Mouse (Mus musculus): ENCODE data around the gene Plekhg2. TPM values are rescaled to one million over a fixed set of nuclear protein-coding genes. Genes with fewer than 3 reads are reported as not detected.

Gene Plekhg2
- polyA plus RNA-seq, 1 experiment from 2014 or later, result 43.1 TPM

- Histone ChIP-seq H3K4me3 (peak within 1 kb of the TSS; percentile 96), H3K36me3 (ENCODE audit: poor library complexity, severe bottlenecking) (peaks cover 65% of the 10 kb centered on the region), H3K9me3 (replicated peaks) (no peaks in the 10 kb centered on the region), H3K27me3 (no peaks in the 10 kb centered on the region), H3K27ac (peak within 1 kb of the TSS; percentile 66; the same call in 1 of the 2 replicates), H3K4me2 (peak within 1 kb of the TSS; percentile 92), H3K4me1 (peaks cover 30% of the 10 kb centered on the region), H3K9ac (peak within 1 kb of the TSS; percentile 93)
- peak; percentile 98 for ATAC-seq
- under 1% methylated on average over 45 of the region's 45 CpGs for WGBS
These were observed 60.4 kb downstream of the Plekhg2 start, which contains the start of gene Timm50 for GRCm38 (mm10) chr7:28311926-28312543. Timm50 (minus strand) TSS chr7:28312072.

- Histone ChIP-seq H3K4me3 (peak overlapping the region; percentile 96), H3K27ac (peak overlapping the region; percentile 66; the same call in 1 of the 2 replicates), H3K4me2 (peak overlapping the region; percentile 92), H3K9ac (peak overlapping the region; percentile 93), H3K36me3 (ENCODE audit: poor library complexity, severe bottlenecking) (peaks cover 65% of the 10 kb centered on the region), H3K9me3 (replicated peaks) (no peaks in the 10 kb centered on the region), H3K4me1 (peaks cover 30% of the 10 kb centered on the region), H3K27me3 (no peaks in the 10 kb centered on the region)
- ATAC-seq, result peak; percentile 71
- 7% methylated on average over 32 of the region's 35 CpGs for WGBS
These were observed 61.1 kb downstream of the Plekhg2 start for GRCm38 (mm10) chr7:28311151-28311925.

GRCm38 (mm10) chr7:28309737-28310136, 62.7 kb downstream of the Plekhg2 start:
- Histone ChIP-seq H3K9ac (no peak overlapping the region), H3K4me3 (no peak overlapping the region), H3K4me2 (peak overlapping the region; percentile 92; the same call in 1 of the 2 replicates), H3K36me3 (ENCODE audit: poor library complexity, severe bottlenecking) (peaks cover 65% of the 10 kb centered on the region), H3K27me3 (no peaks in the 10 kb centered on the region), H3K27ac (peak overlapping the region; percentile 8; the same call in 1 of the 2 replicates), H3K9me3 (replicated peaks) (no peaks in the 10 kb centered on the region), H3K4me1 (peaks cover 30% of the 10 kb centered on the region)
- 74% methylated on average over 9 of the region's 9 CpGs for WGBS
- ATAC-seq, result no peak

Other genes with a start within 250 kb of the Plekhg2 start
- 0.10 and 0.14 TPM in 2 replicates for gene 9530053A07Rik, start 243.1 kb downstream of the Plekhg2 start, polyA plus RNA-seq (2015; fragmentation: Nextera tagmentation; extraction: Ambion mirVana)
- 114 and 132 TPM in 2 replicates for gene Fbl, start 202.9 kb downstream of the Plekhg2 start, polyA plus RNA-seq (2015; fragmentation: Nextera tagmentation; extraction: Ambion mirVana)
- 14.0 and 14.3 TPM in 2 replicates for gene Dyrk1b, start 193.1 kb downstream of the Plekhg2 start, polyA plus RNA-seq (2015; fragmentation: Nextera tagmentation; extraction: Ambion mirVana)
- 3.3 TPM in 2 replicates for gene Eid2, start 104.7 kb downstream of the Plekhg2 start, polyA plus RNA-seq (2015; fragmentation: Nextera tagmentation; extraction: Ambion mirVana)
- 30.3 and 31.4 TPM in 2 replicates for gene Eid2b, start 94.9 kb downstream of the Plekhg2 start, polyA plus RNA-seq (2015; fragmentation: Nextera tagmentation; extraction: Ambion mirVana)
- 0.33 and 0.39 TPM in 2 replicates for gene Selenov, start 81.4 kb downstream of the Plekhg2 start, polyA plus RNA-seq (2015; fragmentation: Nextera tagmentation; extraction: Ambion mirVana)
- gene Dll3, start 70.4 kb downstream of the Plekhg2 start, polyA plus RNA-seq (2015; fragmentation: Nextera tagmentation; extraction: Ambion mirVana), result 20.3 and 22.2 TPM in 2 replicates
- 168 and 179 TPM in 2 replicates for gene Timm50, start 60.5 kb downstream of the Plekhg2 start, polyA plus RNA-seq (2015; fragmentation: Nextera tagmentation; extraction: Ambion mirVana)
- gene Supt5, start 33.9 kb downstream of the Plekhg2 start, polyA plus RNA-seq (2015; fragmentation: Nextera tagmentation; extraction: Ambion mirVana), result 93.4 and 102 TPM in 2 replicates
- gene Rps16, start 21.9 kb downstream of the Plekhg2 start, polyA plus RNA-seq (2015; fragmentation: Nextera tagmentation; extraction: Ambion mirVana), result 644 and 704 TPM in 2 replicates
- 4.5 and 4.8 TPM in 2 replicates for gene Zfp36, start 7.7 kb upstream of the Plekhg2 start, polyA plus RNA-seq (2015; fragmentation: Nextera tagmentation; extraction: Ambion mirVana)
- gene Med29, start 20.1 kb upstream of the Plekhg2 start, polyA plus RNA-seq (2015; fragmentation: Nextera tagmentation; extraction: Ambion mirVana), result 49.3 and 51.5 TPM in 2 replicates
- gene Paf1, start 20.4 kb upstream of the Plekhg2 start, polyA plus RNA-seq (2015; fragmentation: Nextera tagmentation; extraction: Ambion mirVana), result 95.4 and 97.1 TPM in 2 replicates
- 2.5 and 2.8 TPM in 2 replicates for gene Gmfg, start 64.8 kb upstream of the Plekhg2 start, polyA plus RNA-seq (2015; fragmentation: Nextera tagmentation; extraction: Ambion mirVana)
- 5.9 and 6.1 TPM in 2 replicates for gene Lrfn1, start 79.4 kb upstream of the Plekhg2 start, polyA plus RNA-seq (2015; fragmentation: Nextera tagmentation; extraction: Ambion mirVana)
- gene Ifnl2, start 137.9 kb upstream of the Plekhg2 start, polyA plus RNA-seq (2015; fragmentation: Nextera tagmentation; extraction: Ambion mirVana), result not detected in 2 replicates
- gene Ifnl3, start 150.2 kb upstream of the Plekhg2 start, polyA plus RNA-seq (2015; fragmentation: Nextera tagmentation; extraction: Ambion mirVana), result not detected in 2 replicates
- gene Sycn, start 168.3 kb upstream of the Plekhg2 start, polyA plus RNA-seq (2015; fragmentation: Nextera tagmentation; extraction: Ambion mirVana), result not detected in 2 replicates
- gene Nccrp1, start 174.7 kb upstream of the Plekhg2 start, polyA plus RNA-seq (2015; fragmentation: Nextera tagmentation; extraction: Ambion mirVana), result not detected in 2 replicates
- 20.0 and 20.5 TPM in 2 replicates for gene Samd4b, start 225.5 kb upstream of the Plekhg2 start, polyA plus RNA-seq (2015; fragmentation: Nextera tagmentation; extraction: Ambion mirVana)
- gene Pak4, start 225.6 kb upstream of the Plekhg2 start, polyA plus RNA-seq (2015; fragmentation: Nextera tagmentation; extraction: Ambion mirVana), result 36.1 and 36.8 TPM in 2 replicates

All from forebrain, embryonic 13.5 days (tissue).